Mouse (Mus musculus) adrenal gland, adult 2 months (tissue): ENCODE data around the gene Tln2. TPM values are rescaled to one million over a fixed set of nuclear protein-coding genes. Genes with fewer than 3 reads are reported as not detected.
"Not testable (repeated sequence)": the region's sequence is repeated elsewhere in the genome, so short reads cannot be mapped to it uniquely, and the experiment has no call there.

Experiments
- DNase-seq: peaks from one replicate; pipeline ENCODE4 v3.0.0; 2021
- polyA plus RNA-seq: library from polyadenylated mRNA; depleted of rRNA; stranded (reverse); fragments of >200 nt; gene quantifications from 2 replicates; pipeline ENCODE4 v1.2.3, GENCODE M21; 2012
- total RNA-seq, 2 experiments: library from RNA; stranded (reverse); gene quantifications; 2 replicates each; pipeline ENCODE4 v1.2.3; 2021

Tln2 gene
- total and polyA plus RNA-seq, 3 experiments = 12.8 to 24.7 (median 21.7) TPM

DNA sequence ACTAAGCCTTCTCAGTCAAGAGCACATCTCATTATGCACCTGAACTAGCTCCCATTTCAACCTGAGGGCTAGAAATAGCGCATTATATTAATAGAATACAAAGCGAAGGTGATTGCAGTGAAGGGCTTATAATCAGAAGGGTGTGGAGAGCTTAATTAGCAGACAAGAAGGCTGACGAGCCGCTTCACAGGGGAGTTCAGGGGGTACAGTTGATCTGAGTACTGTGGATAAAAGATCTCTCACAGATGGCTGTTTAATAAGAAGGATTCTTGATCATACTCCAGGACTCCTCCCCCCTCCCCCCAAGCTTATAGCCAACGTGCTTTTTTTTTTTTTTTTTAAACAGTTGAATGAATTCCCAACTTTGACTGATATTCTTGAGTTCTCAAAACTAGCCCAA lies 198.0 kb downstream of the Tln2 start:
- no peak for DNase-seq

DNA sequence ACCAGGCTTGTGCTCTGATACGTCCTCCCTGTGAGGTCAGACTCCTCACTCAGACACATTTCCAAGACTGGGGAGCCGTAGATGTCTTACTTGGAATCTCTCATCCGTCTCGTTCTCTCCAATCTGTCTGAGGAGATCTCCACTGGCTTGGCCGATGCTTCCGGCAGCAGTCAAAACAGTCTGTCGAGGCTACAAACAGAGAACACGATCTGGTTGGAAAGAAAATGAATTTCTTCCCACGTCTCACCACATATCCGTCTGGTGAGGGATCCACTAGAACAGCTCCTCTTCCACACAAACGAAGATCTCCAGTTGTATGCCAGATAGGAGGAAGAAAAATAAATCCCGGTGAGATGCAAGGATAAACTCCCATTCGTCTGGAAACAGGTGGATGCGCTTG lies 205.1 kb downstream of the Tln2 start:
- DNase-seq = no peak

DNA sequence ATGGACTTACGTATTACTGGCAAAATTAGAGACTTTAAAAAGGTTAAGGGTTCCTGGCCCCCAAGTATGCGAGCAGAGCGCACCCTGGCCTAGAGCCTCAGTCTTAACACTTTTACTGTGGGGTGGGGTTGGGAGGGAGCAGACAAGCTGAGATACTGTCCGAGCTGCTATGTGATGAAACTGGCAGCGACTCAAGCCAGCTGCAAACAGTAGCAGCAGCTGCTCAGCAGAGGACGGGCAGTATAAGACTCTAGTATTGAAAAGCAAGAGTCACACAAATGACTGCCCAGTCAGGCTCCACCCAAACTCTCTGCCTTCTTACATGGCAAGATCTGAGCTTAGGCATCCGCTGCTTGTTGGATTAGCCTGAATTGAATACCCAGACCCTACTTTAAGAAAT lies 206.1 kb downstream of the Tln2 start:
- no peak for DNase-seq

DNA sequence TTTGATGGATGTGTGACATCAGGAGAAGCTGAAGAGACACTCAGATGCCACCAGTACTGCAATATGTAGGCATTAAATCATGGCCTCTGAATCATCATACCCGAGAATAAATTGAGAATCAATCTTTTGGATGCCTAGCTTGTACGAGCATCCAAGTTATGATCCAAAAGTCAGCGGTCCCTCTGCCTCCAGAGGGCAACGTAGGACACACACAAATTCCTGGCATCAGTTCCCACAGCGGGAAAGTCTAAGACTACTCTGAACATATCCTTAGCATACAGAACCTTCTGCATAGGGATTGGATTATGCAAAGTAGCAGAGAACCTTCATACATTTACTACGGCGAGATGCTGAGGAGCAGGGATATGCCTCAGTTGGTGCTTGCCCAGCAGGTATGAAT lies 210.5 kb downstream of the Tln2 start:
- no peak for DNase-seq

DNA sequence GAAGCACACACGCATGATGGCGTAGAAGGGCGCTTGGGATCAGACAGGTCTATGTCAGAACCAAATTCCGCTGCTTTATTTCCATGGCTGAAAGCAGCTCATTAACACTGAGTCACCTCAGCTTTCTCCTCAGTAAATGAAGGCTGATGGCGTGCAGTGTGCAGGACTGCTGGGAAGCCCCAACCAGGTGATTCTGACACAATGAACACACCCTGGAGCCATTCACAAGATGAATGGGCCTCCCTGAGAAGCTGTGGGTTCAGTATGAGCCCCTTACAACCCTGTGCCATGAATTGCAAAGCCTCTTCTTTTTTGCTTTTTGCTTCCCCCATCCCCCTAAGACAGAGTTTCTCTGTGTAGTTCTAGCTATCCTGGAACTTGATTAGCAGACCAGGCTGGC lies 212.3 kb downstream of the Tln2 start:
- no peak for DNase-seq

DNA sequence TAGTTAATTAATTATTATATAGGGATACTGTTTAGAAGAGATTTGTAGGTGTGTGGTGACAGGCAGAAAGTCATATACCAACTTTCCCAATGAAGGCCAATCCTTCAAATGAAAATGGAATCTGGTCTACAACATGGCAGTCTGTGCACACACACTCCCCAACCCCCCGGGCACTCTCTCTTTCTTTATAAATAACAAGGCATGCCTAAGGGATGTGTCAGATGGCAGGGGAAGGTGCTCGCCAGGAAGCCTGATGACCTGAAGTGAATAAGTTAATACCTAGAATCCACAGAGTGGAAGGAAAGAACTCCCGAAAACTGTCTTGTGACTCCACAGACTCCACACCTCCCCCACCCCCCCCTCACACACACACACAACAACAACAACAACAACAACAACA lies 228.2 kb downstream of the Tln2 start:
- DNase-seq = no peak

DNA sequence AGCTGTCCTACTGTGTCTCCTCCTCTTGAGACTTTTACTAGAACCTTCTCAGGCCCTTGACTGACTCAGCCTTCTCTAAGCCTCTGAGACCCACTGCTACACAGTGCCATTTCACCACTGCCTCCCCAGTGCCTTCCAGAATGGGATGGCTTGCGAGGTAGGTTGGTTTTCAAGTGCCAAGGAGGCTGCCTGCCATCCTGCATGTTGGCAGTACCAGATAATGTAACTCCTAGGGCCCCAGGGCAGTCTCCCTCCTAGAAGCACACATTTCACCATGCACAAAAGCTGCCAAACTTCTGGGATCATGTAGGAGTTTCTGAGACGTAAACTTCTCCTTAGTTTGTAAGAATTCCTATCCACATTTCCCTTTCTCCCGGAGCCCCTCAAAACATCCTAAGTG lies 231.1 kb downstream of the Tln2 start:
- no peak for DNase-seq

DNA sequence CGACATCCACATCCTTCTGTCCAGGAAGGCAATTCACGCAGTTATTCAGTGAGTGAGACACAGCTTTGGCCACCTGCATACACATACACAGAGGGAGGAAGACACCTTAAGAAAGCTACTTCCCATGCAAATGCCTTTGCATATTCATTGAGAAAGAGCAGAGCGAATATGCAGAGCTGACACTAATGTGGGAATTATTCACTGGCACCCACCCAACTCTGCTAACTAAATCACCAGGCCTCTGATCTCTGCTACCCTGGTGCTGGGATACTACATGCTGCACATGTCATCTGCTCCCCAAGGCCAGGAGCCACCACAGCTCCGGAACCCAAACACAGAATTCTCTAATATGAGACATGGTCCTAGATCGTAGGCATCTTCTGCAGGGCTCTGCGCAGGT lies 237.6 kb downstream of the Tln2 start:
- DNase-seq = no peak

DNA sequence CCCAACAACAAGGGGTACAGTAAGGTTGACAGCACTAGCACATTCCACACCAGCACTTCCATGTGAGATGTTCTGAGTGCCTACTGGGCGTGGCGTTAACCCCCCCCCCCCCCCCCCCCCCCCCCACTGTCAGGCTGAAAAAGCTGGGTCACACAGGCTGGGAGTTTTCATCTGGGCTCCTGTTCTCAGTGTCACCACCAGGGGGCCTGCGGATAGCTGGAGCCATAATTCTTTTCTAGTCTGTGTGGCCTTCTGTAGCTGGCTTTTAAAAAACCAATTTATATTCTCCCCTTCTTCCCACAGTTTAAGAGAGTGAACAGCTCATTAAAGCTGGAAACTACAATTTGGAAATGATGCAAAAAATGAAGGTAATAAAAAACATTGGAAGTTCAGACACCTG lies 244.1 kb downstream of the Tln2 start:
- peak; percentile 38 for DNase-seq

DNA sequence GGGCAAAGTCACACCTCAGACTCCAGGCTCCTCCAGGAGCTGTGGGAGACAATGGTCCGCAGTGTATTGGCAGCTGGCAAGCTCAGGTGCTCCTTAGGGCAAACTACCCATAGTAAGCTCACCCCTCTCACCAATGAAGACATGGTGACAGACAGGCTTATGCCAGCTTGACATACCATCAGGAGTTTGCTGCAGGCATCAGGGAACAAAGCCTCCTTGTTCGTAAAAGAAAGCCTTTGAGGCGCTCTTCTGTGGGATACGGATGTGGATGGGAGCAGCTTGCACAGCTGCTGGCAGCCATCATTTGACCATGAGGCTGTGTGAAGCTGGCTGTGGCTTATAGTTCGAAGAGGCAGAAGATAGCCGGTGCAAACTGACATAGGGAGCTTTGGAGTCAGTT lies 254.5 kb downstream of the Tln2 start:
- DNase-seq = no peak

DNA sequence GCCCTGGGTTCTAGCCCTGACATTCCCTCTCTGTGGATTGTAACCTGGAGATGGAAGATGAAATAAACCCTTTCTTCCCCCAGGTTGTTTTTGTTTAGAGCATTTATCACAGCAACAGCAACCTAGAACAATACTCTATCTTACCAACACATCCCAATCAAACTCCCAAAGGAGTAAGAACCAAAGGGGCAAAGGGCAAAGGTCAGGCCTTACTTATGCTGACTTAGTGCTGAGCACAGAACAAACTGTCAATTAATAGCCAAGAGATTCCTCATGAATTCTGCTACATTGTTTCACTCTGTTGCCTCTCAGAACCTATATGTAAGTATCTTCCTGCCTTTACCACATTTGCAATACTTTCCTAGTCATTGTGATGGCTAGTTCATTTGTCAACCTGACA lies 255.5 kb downstream of the Tln2 start:
- DNase-seq = no peak

DNA sequence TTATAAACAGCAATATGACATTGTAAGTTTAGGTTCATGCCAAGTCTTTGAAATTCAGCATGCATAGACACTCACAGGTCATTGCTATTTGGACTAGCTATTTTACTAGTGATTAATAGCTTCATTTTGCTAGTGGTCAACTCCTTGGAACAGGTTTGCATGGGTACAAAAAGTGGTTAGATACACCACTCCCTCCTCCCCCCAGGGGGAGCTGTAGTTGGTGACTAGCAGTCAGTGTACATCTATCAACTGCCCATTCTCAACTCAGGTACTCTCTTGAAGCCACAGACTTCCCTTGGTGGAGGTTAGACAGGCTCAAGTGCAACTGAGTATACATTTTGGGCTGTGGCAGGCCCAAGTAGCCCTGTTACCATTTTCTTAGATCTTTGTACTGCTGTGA lies 256.5 kb downstream of the Tln2 start:
- DNase-seq = no peak

DNA sequence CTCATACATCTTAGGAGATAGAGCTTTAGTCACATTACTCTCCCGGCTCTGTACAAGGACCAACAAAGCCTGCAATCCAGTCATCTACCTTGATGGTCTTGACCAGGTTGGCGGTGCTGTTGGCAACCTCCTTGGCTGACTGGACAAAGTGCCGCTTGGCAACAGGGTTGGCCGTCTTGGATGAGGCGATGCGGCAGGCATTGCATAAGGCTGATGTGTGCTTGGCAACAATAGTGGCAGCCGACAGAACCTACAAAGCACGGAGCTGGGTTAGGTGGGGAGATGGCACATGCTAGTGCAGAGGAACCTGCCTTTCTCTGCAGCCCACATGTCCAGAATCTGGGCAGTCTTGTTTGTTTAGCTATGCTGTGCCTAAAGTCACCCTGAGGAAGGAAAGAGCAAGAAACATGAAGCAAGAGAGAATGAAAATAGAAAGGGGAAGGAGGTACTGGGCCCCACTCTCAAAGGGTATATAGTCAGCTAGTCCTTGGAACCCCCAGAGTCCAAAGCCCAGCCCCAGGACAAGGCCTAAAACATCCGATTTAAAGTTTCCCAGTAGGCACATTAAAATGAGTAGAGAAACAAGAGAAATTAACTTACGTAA lies 257.0 kb downstream of the Tln2 start:
- no peak for DNase-seq

DNA sequence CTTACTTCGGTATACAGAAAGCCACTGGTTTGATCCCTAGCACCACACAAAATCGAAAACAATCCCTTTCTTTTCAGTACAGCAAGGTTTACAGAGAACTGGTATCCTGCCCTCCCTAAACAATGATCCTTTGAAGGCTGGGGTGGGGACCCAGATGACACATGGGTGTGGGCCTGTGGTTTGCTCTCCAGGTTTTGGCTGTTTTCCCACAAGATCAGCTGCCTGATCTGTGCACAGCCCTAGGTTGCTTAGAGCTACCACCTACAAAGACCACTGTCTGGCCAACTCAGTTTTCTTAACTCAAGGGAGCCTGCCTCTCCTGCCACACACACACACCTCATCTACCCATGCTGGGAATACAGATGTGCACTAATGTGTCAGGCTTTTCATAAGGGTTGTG lies 257.9 kb downstream of the Tln2 start:
- DNase-seq = no peak

DNA sequence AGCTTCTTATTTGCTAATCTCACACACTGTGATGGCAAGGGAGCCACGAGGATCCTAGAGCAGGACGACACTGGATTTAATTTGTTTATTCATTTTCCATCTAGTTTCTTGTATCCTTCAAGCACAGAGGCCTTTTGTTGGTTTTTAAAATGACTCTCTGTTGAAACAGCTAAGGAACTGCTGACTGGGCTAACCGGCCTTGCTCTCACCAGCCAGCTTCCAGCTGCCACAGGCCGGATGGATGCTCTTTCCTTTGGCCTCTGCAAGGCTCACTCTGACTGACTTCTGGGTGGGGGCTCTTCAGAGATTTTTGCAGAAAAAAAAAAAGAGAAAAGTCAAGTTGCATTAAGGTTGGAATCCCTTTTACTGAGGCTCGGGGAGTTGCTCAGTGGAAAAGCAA lies 258.7 kb downstream of the Tln2 start:
- no peak for DNase-seq

DNA sequence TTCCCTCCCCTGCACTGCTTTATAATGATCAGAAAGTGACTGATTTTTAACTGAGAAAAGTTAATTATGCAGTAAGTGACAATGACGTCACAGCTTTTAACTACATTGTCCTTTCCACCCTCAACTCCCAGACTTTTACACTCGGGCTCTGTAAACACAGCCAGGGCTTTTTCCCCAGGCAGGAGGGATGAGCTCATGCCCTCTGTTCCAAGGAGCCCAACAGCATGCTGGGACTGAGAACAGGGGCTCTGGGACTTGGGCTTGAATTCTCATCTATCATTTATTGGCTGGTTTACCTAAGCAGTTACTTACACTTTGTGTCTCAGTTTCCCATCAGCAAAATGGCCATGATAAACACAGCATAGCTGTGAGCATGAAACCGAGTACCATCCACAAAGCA lies 259.2 kb downstream of the Tln2 start:
- DNase-seq = no peak

DNA sequence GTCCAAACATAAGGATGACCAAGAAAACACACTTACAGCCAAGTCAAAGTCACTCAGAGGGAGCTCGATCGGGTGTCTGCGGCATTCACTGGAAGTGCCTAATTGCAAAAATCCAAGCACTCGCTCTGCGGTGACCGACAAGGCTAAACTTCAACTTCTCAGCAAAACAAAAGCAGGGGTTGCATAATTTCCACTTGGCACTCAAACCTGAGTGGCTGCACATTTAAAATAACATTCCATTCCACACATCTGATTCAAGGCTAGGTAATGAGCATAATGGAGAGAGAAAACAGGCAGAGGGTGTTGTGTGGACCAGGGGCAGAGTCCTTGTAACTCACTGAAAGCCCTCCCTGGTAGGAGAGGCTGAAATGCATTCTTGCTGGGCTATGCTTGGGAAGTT lies 260.3 kb downstream of the Tln2 start:
- peak; percentile 12 for DNase-seq

DNA sequence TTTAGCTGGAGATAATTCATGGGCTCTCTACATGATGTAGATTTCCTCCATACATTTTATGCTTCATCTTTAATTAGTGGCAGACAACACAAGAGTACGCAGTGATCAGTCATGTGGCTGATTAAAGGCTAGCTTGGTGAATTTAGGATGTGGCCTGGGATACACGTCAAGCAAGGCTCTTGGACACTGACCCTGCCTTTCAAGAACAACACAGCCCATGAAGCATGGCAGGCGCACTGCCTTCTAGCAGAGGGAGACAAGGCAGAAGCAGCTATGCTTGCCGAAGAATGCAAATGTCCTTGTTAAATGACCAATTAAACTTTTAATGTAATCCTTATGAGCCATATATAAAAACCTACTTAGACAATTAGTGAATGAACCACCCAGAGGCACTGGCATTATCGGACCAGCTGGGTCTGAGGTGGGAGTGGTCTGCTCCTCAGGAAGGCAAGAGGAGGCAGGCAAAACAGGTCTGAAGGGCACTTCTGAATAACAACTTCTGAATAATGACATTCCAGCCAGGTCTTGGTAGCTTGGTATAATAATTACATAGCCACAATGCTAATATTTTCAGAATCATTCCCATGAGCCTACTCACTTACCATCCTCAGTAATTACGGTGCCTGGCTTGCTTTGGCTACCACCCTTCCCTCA lies 262.1 kb downstream of the Tln2 start:
- DNase-seq = no peak

DNA sequence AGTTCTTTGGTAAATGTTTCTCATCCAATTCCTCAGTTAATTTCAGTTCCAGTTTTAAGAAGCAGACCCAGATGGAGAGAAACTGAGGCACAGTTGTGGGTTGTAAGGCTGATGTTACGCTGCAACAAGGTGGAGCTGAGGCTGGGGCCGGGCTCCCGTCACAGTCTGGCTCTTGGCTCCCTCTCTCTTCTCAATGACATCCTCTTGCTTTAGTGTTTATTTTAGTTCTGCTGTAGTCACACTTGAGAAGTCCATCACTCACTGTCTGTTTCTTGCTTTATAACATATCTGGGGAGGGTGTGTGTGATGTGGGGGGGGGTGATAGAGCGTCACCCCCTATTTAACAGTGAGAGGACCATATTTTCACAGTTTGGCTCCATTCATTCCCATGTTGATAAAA lies 272.0 kb downstream of the Tln2 start:
- DNase-seq = no peak

DNA sequence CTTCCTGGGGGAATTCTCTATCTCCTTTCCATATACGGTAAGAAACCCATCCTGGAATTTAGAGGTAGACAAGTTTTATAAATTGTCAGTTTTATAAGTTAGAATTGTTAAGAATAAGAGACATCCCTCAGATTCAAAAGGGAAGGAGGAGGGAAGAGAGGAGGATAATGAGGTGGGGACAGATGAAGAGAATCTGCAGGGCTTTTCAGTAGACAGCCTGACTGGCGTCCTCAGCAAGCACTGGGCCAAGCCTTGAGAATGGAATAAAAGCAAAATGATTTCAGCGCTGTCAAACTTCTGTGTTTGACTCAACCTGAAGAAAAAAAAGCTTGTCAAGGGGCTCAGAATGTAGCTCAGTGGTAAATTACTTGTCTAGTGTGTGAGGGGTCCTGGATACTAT lies 272.7 kb downstream of the Tln2 start:
- no peak for DNase-seq

DNA sequence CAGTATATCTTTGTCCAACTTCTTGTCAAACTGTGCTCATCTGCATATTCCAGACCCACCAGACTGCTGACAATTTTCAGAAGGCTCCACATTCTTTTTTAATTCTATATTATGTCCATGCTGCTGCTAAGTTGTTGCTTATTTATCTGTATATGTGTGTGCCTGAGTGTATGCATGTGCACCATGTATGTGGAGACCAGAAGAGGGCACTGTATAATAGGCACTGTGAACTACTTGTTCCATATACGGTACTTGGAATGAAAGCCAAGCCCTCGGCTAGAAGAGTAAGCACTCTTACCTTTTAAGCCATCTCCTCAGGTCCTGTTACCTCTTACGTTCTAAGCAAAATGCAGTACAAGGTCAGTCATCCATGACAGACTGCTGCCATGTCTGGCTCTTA lies 274.0 kb downstream of the Tln2 start:
- DNase-seq = no peak

DNA sequence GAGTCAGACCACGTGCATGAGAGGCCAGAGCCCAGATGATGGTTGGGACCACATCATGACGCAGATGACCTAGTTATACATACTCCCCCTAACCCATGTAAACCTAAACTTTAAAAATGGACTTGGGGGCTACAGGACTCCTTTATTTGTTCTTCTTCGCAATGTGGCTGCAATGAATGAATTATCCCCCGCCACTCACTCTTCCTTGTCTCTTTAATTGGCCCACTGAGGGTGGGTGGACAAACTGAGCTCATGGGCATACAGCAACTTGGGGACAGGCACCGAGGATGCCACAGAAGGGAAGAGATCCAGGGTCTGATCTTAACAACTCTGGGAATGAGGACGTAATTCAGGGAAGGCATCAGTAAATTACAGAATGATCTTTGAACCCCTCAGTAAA lies 277.7 kb downstream of the Tln2 start:
- no peak for DNase-seq

DNA sequence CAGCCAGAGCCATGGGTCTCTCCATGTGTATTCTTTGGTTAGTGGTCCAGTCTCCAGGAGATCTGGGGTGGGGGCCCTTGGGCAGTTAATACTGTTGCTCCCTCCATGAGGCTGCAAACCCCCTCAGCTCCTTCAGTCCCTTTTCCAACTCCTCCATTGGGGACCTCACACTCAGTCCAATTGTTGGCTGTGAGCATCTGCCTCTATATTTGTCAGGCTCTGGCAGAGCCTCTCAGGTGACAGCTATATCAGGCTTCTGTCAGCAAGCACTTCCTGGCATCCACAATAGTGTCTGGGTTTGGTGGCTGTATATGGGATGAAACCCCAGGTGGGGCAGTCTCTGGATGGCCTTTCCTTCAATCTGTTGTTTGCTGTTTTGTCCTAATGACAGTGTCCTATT lies 279.2 kb downstream of the Tln2 start:
- DNase-seq = not testable (repeated sequence)

DNA sequence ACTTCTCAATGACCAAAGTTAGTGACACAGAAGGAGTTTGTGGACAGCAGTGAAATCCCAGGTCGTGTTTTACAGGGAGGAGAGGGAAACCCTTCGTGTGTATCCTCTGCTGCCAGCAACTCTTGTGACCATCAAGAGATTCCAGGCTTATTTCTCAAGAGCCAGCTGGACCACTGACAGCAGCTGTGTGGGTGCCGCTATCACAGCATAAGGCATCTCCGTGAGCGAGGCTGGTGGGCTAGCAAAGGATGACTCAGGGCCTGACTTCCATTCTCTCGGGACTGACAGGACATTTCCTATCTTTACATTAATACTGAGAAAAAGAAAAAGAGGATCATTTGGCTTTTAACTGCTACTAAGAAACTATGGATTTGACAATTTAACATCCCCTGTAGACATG lies 283.1 kb downstream of the Tln2 start:
- DNase-seq = no peak

DNA sequence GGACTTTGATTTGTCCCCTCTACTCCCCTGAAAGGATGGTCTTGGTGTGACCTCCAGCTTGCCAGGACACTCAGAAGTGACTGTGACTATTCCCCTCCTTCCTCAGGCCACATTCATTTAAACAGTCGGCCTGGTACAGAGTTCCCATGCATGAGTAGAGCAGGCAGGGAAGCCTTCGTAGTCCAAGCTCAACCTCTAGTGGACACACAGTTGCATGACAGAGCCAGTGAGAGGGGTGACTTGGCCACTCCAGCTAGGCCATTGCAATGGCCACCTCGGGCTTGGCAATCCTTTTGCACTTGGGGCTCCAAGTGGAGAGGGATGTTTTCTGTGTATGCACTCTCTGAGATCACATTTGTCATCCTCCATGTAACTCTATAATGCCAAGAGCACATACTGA lies 285.2 kb downstream of the Tln2 start:
- DNase-seq = no peak
